Comparison of ENCODE assay signal across 8 mouse cellular contexts in the genomic region with DNA sequence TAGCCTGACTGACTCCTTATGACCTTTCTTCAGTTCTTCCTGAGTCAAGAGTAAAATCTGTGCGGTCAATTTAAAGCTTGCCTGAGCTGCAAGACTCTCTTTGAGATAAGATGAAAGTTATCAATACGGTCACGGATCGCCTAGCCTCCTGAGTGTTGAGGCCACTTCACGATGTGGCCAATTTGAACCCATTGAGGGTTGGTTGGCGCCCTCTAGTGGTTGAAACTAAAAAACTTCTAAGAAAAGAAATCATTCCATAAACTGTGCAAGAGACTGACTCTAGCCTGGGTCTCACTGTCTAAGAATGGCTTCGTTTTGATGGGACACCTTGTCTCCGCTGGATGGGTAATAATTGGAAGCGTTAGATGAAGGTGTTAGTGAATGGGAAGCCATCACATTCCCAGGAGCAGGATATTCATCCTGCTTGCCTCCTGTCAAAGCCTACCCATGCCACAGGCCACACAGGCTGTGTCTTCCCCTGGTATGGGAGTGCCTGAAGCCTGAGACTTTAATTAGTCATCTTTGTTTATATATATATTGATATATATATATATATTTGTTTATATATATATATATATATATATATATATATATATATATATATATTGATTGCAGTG. TPM values are rescaled to one million over a fixed set of nuclear protein-coding genes. Genes with fewer than 3 reads are reported as not detected.
DNase-seq lines count a peak whose midpoint lies in the region; ATAC-seq and TF ChIP-seq lines count a peak whose summit lies in the region.

No protein-coding gene starts in this region.

- H3K4me1 ChIP-seq in heart, embryonic 11.5 days (ENCODE audit: control insufficient read depth, insufficient read depth, low read length): no peaks in the 10 kb centered on the region
- H3K4me1 ChIP-seq in limb, embryonic 14.5 days (ENCODE audit: control insufficient read depth, insufficient read depth, low read length): no peaks in the 10 kb centered on the region

- H3K9me3 ChIP-seq in heart, embryonic 11.5 days (replicated peaks; ENCODE audit: control insufficient read depth, low read length): no peaks in the 10 kb centered on the region
- H3K9me3 ChIP-seq in limb, embryonic 14.5 days (ENCODE audit: control insufficient read depth, low read length): no peaks in the 10 kb centered on the region

- no peak overlapping the region for H3K27ac ChIP-seq in heart, embryonic 11.5 days (ENCODE audit: low read depth, low read length)
- no peak overlapping the region for H3K27ac ChIP-seq in limb, embryonic 14.5 days (replicated peaks; ENCODE audit: low read depth, low read length)

- no peak overlapping the region for H3K9ac ChIP-seq in heart, embryonic 11.5 days (ENCODE audit: low read depth, low read length)
- H3K9ac ChIP-seq in limb, embryonic 14.5 days (ENCODE audit: low read depth, low read length, severe bottlenecking): no peak overlapping the region

- ATAC-seq in heart, embryonic 11.5 days (replicated peaks; ENCODE audit: insufficient number of reproducible peaks, low FRiP score, low TSS enrichment): no peak
- no peak for ATAC-seq in limb, embryonic 14.5 days (ENCODE audit: low FRiP score, low read depth)

- DNase-seq in layer of hippocampus, adult 9-10 months (ENCODE audit: low spot score): peak; percentile 51
- DNase-seq in layer of hippocampus, adult 8-10 months (ENCODE audit: low spot score in 2 of 2): no peak
- peak; percentile 81 for DNase-seq in MN1 (ENCODE audit: low spot score)
- peak; percentile 12 for DNase-seq in cerebellum, adult 9-11 months
- peak; percentile 71 for DNase-seq in limb, embryonic 14.5 days (ENCODE audit: low spot score)
- DNase-seq in spleen, adult 12 weeks (ENCODE audit: low spot score): peak; percentile 26
- DNase-seq in right cerebral cortex, postnatal 36 days (ENCODE audit: low spot score in 2 of 2): no peak

- 3% methylated on average over 9 of the region's 9 CpGs for WGBS in heart, embryonic 11.5 days (ENCODE audit: insufficient replicate concordance)
- 7% methylated on average over 9 of the region's 9 CpGs for WGBS in limb, embryonic 14.5 days

- H3K27me3 ChIP-seq in heart, embryonic 11.5 days (ENCODE audit: control insufficient read depth, insufficient read depth, low read length): 0 out of 2 replicates have a peak, but pooled peaks cover 3% of the 10 kb centered on the region
- no peaks in the 10 kb centered on the region for H3K27me3 ChIP-seq in limb, embryonic 14.5 days (ENCODE audit: control insufficient read depth, insufficient read depth, low read length)

- H3K36me3 ChIP-seq in heart, embryonic 11.5 days (ENCODE audit: control insufficient read depth, insufficient read depth, low read length): no peaks in the 10 kb centered on the region
- no peaks in the 10 kb centered on the region for H3K36me3 ChIP-seq in limb, embryonic 14.5 days (ENCODE audit: control insufficient read depth, insufficient read depth, low read length)

- H3K4me3 ChIP-seq in heart, embryonic 11.5 days (ENCODE audit: low read depth, low read length): no peak overlapping the region
- H3K4me3 ChIP-seq in limb, embryonic 14.5 days (replicated peaks; ENCODE audit: low read length): no peak overlapping the region

- H3K4me2 ChIP-seq in heart, embryonic 11.5 days: peak overlapping the region; percentile 46; the same call in 1 of the 2 replicates
- 0 out of 2 replicates have a peak overlapping the region, but pooled peaks have one; percentile 21 for H3K4me2 ChIP-seq in limb, embryonic 14.5 days (replicated peaks; ENCODE audit: low read depth, low read length, severe bottlenecking)

- no peak for TF ChIP-seq POLR2A in limb, embryonic 14.5 days (IDR thresholded peaks at IDR 0.05; ENCODE audit: borderline replicate concordance, extremely low read depth, insufficient read depth, insufficient read length)

RNA-seq across cellular contexts. Expression of a gene that starts 11.4 kb away (rescaled TPM):
- total RNA-seq in layer of hippocampus, adult 8-10 months (2022): not detected
- polyA plus RNA-seq in heart, embryonic 11.5 days (2014; fragmentation: Nextera tagmentation; extraction: Ambion mirVana): not detected in 2 replicates
- 0.05 TPM in 1 of 2 replicates, not detected in the other for polyA plus RNA-seq in limb, embryonic 14.5 days (2012; rRNA removed)
- not detected in 2 replicates for polyA plus RNA-seq in limb, embryonic 14.5 days (2014; fragmentation: Nextera tagmentation; extraction: Ambion mirVana)

Comparison
In these comparisons a context has a peak if more than half of its experiments do, and no peak if none do; other contexts are left out.
1. DNase-seq: peak in layer of hippocampus, adult 9-10 months (single experiment), MN1 (single experiment), cerebellum, adult 9-11 months (single experiment), limb, embryonic 14.5 days (single experiment) and spleen, adult 12 weeks (single experiment); none in layer of hippocampus, adult 8-10 months (0 of 2) and right cerebral cortex, postnatal 36 days (0 of 2).